Mouse (Mus musculus) myocyte (in vitro differentiated cells): ENCODE results near the gene Fgf4.

ENCODE experiments used
- MYOG ChIP-seq, 3 experiments: IDR thresholded peaks; one replicate each; pipeline ENCODE4 v1.6.1; 2011; ENCODE audit warnings: control low read depth in 2 of 3, low read depth in 2 of 3, mild to moderate bottlenecking in 2 of 3; ENCODE audit not compliant: insufficient read length in 2 of 3, control insufficient read depth in 1 of 3, insufficient read depth in 1 of 3
- USF1 ChIP-seq: IDR thresholded peaks from one replicate; pipeline ENCODE4 v1.6.1; 2011; ENCODE audit warnings: low read depth, mild to moderate bottlenecking, control low read depth, moderate library complexity

GRCm38 (mm10) chr7:144895305-144896111 is 48.3 kb downstream of the Fgf4 start:
- TF ChIP-seq USF1: no peak
- peak in 1 of 3 experiments; percentile 16 for TF ChIP-seq MYOG (IDR thresholded peaks at IDR 0.05; ENCODE audit: control insufficient read depth in 1 of 3, insufficient read depth in 1 of 3, insufficient read length in 2 of 3, low read depth in 2 of 3)
